Mouse (Mus musculus) forebrain, embryonic 14.5 days (tissue): ENCODE measurements around the gene Pex14. TPM values are rescaled to one million over a fixed set of nuclear protein-coding genes. Genes with fewer than 3 reads are reported as not detected.

Experiments used
- ATAC-seq: fragments of 200-750 bp; cut with Nextera tagmentation; 2 replicates; pipeline ENCODE4 v1.8.0; 2017; ENCODE audit warnings: mild to moderate bottlenecking, moderate library complexity
- DNase-seq: peaks from one replicate; pipeline ENCODE4 v3.0.0-alpha.2; 2015; ENCODE audit warnings: low spot score
- H3K27ac ChIP-seq: fragments of 300-500 bp; sonication (generic); 2 replicates; pipeline ENCODE4 v1.5.1; 2014; ENCODE audit warnings: low read depth, mild to moderate bottlenecking, control low read depth, low read length, moderate library complexity
- H3K27me3 ChIP-seq: fragments of 300-500 bp; sonication (generic); replicated peaks from 2 replicates; pipeline ENCODE4 v1.6.1; 2014; ENCODE audit warnings: low read length, control low read depth, mixed read lengths; ENCODE audit not compliant: control insufficient read depth, insufficient read depth
- H3K36me3 ChIP-seq: fragments of 300-500 bp; sonication (generic); 2 replicates; pipeline ENCODE4 v1.6.1; 2014; ENCODE audit warnings: low read length, control low read depth; ENCODE audit not compliant: control insufficient read depth, insufficient read depth
- H3K4me1 ChIP-seq: fragments of 300-500 bp; sonication (generic); 2 replicates; pipeline ENCODE4 v1.6.1; 2014; ENCODE audit warnings: antibody characterized with exemption, low read length, control low read depth; ENCODE audit not compliant: control insufficient read depth, insufficient read depth
- H3K4me2 ChIP-seq: fragments of 300-500 bp; sonication (generic); 2 replicates; pipeline ENCODE4 v1.6.1; 2014; ENCODE audit warnings: mild to moderate bottlenecking, control low read depth, low read length
- H3K4me3 ChIP-seq: fragments of 300-500 bp; sonication (generic); 2 replicates; pipeline ENCODE4 v1.5.1; 2014; ENCODE audit warnings: low read depth, low read length, control low read depth
- H3K9ac ChIP-seq: fragments of 300-500 bp; sonication (generic); 2 replicates; pipeline ENCODE4 v1.6.1; 2014; ENCODE audit warnings: mild to moderate bottlenecking, low read length, control low read depth, moderate library complexity
- H3K9me3 ChIP-seq: fragments of 300-500 bp; sonication (generic); replicated peaks from 2 replicates; pipeline ENCODE4 v1.6.1; 2016; ENCODE audit warnings: low read length, control low read depth, mixed read lengths; ENCODE audit not compliant: control insufficient read depth
- WGBS: fragments of 180-500 bp; shearing (Covaris S2); extraction: QIAGEN DNeasy Blood & Tissue Kit; methylation state at CpG from one replicate; pipeline ENCODE4 v1.1.7; 2014; 5-methylcytosine and 5-hydroxymethylcytosine counted together
- polyA plus RNA-seq: library from polyadenylated mRNA; unstranded; fragments of >200 nt; fragmentation: Nextera tagmentation; extraction: Ambion mirVana; gene quantifications from 2 replicates; pipeline ENCODE4 v1.2.1, GENCODE M21; 2014

Pex14 gene
- polyA plus RNA-seq, 1 experiment from 2014 or later, result 30.7 TPM

- ATAC-seq, result no peak
- Histone ChIP-seq H3K9ac (no peak overlapping the region), H3K4me1 (peaks cover 11% of the 10 kb centered on the region; the same call in 1 of the 2 replicates), H3K36me3 (no peaks in the 10 kb centered on the region), H3K27me3 (no peaks in the 10 kb centered on the region), H3K9me3 (no peaks in the 10 kb centered on the region), H3K27ac (no peak overlapping the region), H3K4me2 (no peak overlapping the region), H3K4me3 (no peak overlapping the region)
- WGBS, result 33% methylated on average over 2 of the region's 2 CpGs
- no peak for DNase-seq
Measured at GRCm38 (mm10) chr4:148990038-148990437, 109.6 kb downstream of the Pex14 start.

GRCm38 (mm10) chr4:148985541-148986476, 113.9 kb downstream of the Pex14 start:
- H3K27ac ChIP-seq, result no peak overlapping the region; the same call in 1 of the 2 replicates
- ATAC-seq (no peak), DNase-seq (no peak)
- H3K9me3 ChIP-seq, result no peaks in the 10 kb centered on the region
- H3K4me2 ChIP-seq, result no peak overlapping the region
- 76% methylated on average over 24 of the region's 24 CpGs for whole genome bisulfite sequencing
- H3K4me3 ChIP-seq, result no peak overlapping the region
- peaks cover 13% of the 10 kb centered on the region; the same call in 1 of the 2 replicates for H3K4me1 ChIP-seq
- no peak overlapping the region for H3K9ac ChIP-seq
- H3K36me3 ChIP-seq, result no peaks in the 10 kb centered on the region; the same call in 1 of the 2 replicates
- H3K27me3 ChIP-seq, result no peaks in the 10 kb centered on the region

GRCm38 (mm10) chr4:148984701-148985540, 114.8 kb downstream of the Pex14 start:
- DNase-seq, result peak; percentile 64
- ATAC-seq, result peak; percentile 83
- 57% methylated on average over 19 of the region's 19 CpGs for WGBS
- Histone ChIP-seq H3K4me2 (no peak overlapping the region), H3K27ac (no peak overlapping the region), H3K9me3 (no peaks in the 10 kb centered on the region), H3K9ac (no peak overlapping the region), H3K27me3 (no peaks in the 10 kb centered on the region), H3K4me3 (no peak overlapping the region), H3K4me1 (peaks cover 13% of the 10 kb centered on the region; the same call in 1 of the 2 replicates), H3K36me3 (no peaks in the 10 kb centered on the region; the same call in 1 of the 2 replicates)

GRCm38 (mm10) chr4:148982274-148982673, 117.4 kb downstream of the Pex14 start:
- Histone ChIP-seq H3K4me2 (no peak overlapping the region), H3K27ac (no peak overlapping the region), H3K9ac (no peak overlapping the region), H3K9me3 (no peaks in the 10 kb centered on the region), H3K36me3 (no peaks in the 10 kb centered on the region; the same call in 1 of the 2 replicates), H3K4me3 (no peak overlapping the region), H3K4me1 (peaks cover 9% of the 10 kb centered on the region), H3K27me3 (no peaks in the 10 kb centered on the region)
- no peak for ATAC-seq
- no peak for DNase-seq
- WGBS, result 70% methylated on average over 6 of the region's 6 CpGs

- no peak overlapping the region for H3K9ac ChIP-seq
- no peaks in the 10 kb centered on the region for H3K27me3 ChIP-seq
- DNase-seq, result no peak
- ATAC-seq, result no peak
- WGBS, result 76% methylated on average over 11 of the region's 11 CpGs
- peaks cover 5% of the 10 kb centered on the region for H3K4me1 ChIP-seq
- H3K4me3 ChIP-seq, result no peak overlapping the region
- no peak overlapping the region for H3K4me2 ChIP-seq
- no peak overlapping the region for H3K27ac ChIP-seq
- H3K9me3 ChIP-seq, result no peaks in the 10 kb centered on the region
- H3K36me3 ChIP-seq, result no peaks in the 10 kb centered on the region; the same call in 1 of the 2 replicates
Measured at GRCm38 (mm10) chr4:148979837-148980236, 119.8 kb downstream of the Pex14 start.

GRCm38 (mm10) chr4:148978926-148979325, 120.8 kb downstream of the Pex14 start:
- no peaks in the 10 kb centered on the region; the same call in 1 of the 2 replicates for H3K36me3 ChIP-seq
- H3K4me3 ChIP-seq, result no peak overlapping the region
- H3K27me3 ChIP-seq, result no peaks in the 10 kb centered on the region
- no peak overlapping the region for H3K9ac ChIP-seq
- WGBS, result 83% methylated on average over 11 of the region's 11 CpGs
- DNase-seq (no peak), ATAC-seq (no peak)
- no peak overlapping the region for H3K4me2 ChIP-seq
- H3K4me1 ChIP-seq, result peaks cover 8% of the 10 kb centered on the region
- no peak overlapping the region for H3K27ac ChIP-seq
- H3K9me3 ChIP-seq, result no peaks in the 10 kb centered on the region

GRCm38 (mm10) chr4:148978221-148978855, 121.3 kb downstream of the Pex14 start:
- DNase-seq (no peak), ATAC-seq (no peak)

GRCm38 (mm10) chr4:148974833-148975232, 124.8 kb downstream of the Pex14 start:
- WGBS, result 35% methylated on average over 7 of the region's 7 CpGs
- Histone ChIP-seq H3K4me2 (no peak overlapping the region), H3K9me3 (no peaks in the 10 kb centered on the region), H3K4me3 (no peak overlapping the region), H3K36me3 (no peaks in the 10 kb centered on the region), H3K27ac (no peak overlapping the region), H3K4me1 (peaks cover 8% of the 10 kb centered on the region), H3K27me3 (no peaks in the 10 kb centered on the region), H3K9ac (no peak overlapping the region)
- DNase-seq, result peak; percentile 73
- ATAC-seq, result peak; percentile 77

More at GRCm38 (mm10) chr4:148978221-148978855, 121.3 kb downstream of the Pex14 start:
- no peaks in the 10 kb centered on the region for H3K9me3 ChIP-seq
- H3K4me3 ChIP-seq, result no peak overlapping the region
- no peak overlapping the region for H3K4me2 ChIP-seq
- peaks cover 8% of the 10 kb centered on the region for H3K4me1 ChIP-seq
- no peaks in the 10 kb centered on the region for H3K27me3 ChIP-seq
- H3K27ac ChIP-seq, result no peak overlapping the region
- H3K36me3 ChIP-seq, result no peaks in the 10 kb centered on the region; the same call in 1 of the 2 replicates
- 75% methylated on average over 9 of the region's 9 CpGs for WGBS
- no peak overlapping the region for H3K9ac ChIP-seq
